Mouse (Mus musculus) stomach, postnatal 0 days (tissue): Measurements from ENCODE around the gene 2310007B03Rik.

ENCODE experiments used
- CTCF ChIP-seq: IDR thresholded peaks from 2 replicates; pipeline ENCODE4 v1.5.1; 2016; ENCODE audit warnings: antibody characterized with exemption, low read depth, mild to moderate bottlenecking, moderate library complexity
- EP300 ChIP-seq: optimal IDR thresholded peaks from 2 replicates; pipeline ENCODE3; 2016; ENCODE audit warnings: antibody characterized with exemption

GRCm38 (mm10) chr1:93128209-93128608 lies 32.5 kb downstream of the 2310007B03Rik start:
- TF ChIP-seq CTCF (no peak), EP300 (no peak)
